Mouse (Mus musculus) intestine, embryonic 14.5 days (tissue): ENCODE measurements around the gene Srxn1. TPM values are rescaled to one million over a fixed set of nuclear protein-coding genes. Genes with fewer than 3 reads are reported as not detected.

Experiments
- ATAC-seq: fragments of 200-750 bp; cut with Nextera tagmentation; replicated peaks from 2 replicates; pipeline ENCODE4 v1.8.0; 2017; ENCODE audit warnings: low read depth, moderate number of reproducible peaks, moderate TSS enrichment, moderate library complexity; ENCODE audit not compliant: low FRiP score, low TSS enrichment
- DNase-seq: peaks from one replicate; pipeline ENCODE4 v3.0.0-alpha.2; 2018; ENCODE audit warnings: low spot score
- H3K27ac ChIP-seq: fragments of 300-500 bp; sonication (generic); 2 replicates; pipeline ENCODE4 v1.5.1; 2014; ENCODE audit warnings: low read depth, mild to moderate bottlenecking, control low read depth
- H3K27me3 ChIP-seq: fragments of 300-500 bp; sonication (generic); replicated peaks from 2 replicates; pipeline ENCODE4 v1.6.1; 2014; ENCODE audit warnings: low read length, control low read depth; ENCODE audit not compliant: control insufficient read depth, insufficient read depth
- H3K36me3 ChIP-seq: fragments of 300-500 bp; sonication (generic); 2 replicates; pipeline ENCODE4 v1.6.1; 2014; ENCODE audit warnings: low read length, control low read depth; ENCODE audit not compliant: control insufficient read depth, insufficient read depth
- H3K4me1 ChIP-seq: fragments of 300-500 bp; sonication (generic); replicated peaks from 2 replicates; pipeline ENCODE4 v1.6.1; 2014; ENCODE audit warnings: low read length, control low read depth, mixed read lengths; ENCODE audit not compliant: control insufficient read depth, insufficient read depth
- H3K4me2 ChIP-seq: fragments of 300-500 bp; sonication (generic); 2 replicates; pipeline ENCODE4 v1.6.1; 2014; ENCODE audit warnings: low read length
- H3K4me3 ChIP-seq: fragments of 300-500 bp; sonication (generic); 2 replicates; pipeline ENCODE4 v1.5.1; 2014; ENCODE audit warnings: low read depth, low read length, control low read depth, mixed read lengths
- H3K9ac ChIP-seq: fragments of 300-500 bp; sonication (generic); 2 replicates; pipeline ENCODE4 v1.6.1; 2014; ENCODE audit warnings: mild to moderate bottlenecking, low read length
- H3K9me3 ChIP-seq: fragments of 300-500 bp; sonication (generic); 2 replicates; pipeline ENCODE4 v1.6.1; 2016; ENCODE audit warnings: low read length, control low read depth; ENCODE audit not compliant: control insufficient read depth
- WGBS: fragments of 180-500 bp; shearing (Covaris S2); extraction: QIAGEN DNeasy Blood & Tissue Kit; methylation state at CpG from one replicate; pipeline ENCODE4 v1.1.7; 2014; 5-methylcytosine and 5-hydroxymethylcytosine counted together
- polyA plus RNA-seq: library from polyadenylated mRNA; unstranded; fragments of >200 nt; fragmentation: Nextera tagmentation; extraction: Ambion mirVana; gene quantifications from 2 replicates; pipeline ENCODE4 v1.2.1, GENCODE M21; 2014

The Srxn1 gene
- polyA plus RNA-seq, 1 experiment from 2014 or later: 12.4 TPM

- Histone ChIP-seq H3K9me3 (no peaks in the 10 kb centered on the region), H3K36me3 (no peaks in the 10 kb centered on the region), H3K4me2 (no peak overlapping the region), H3K4me3 (no peak overlapping the region), H3K4me1 (no peaks in the 10 kb centered on the region; the same call in 1 of the 2 replicates), H3K27me3 (peaks cover 52% of the 10 kb centered on the region), H3K27ac (no peak overlapping the region), H3K9ac (no peak overlapping the region)
- 77% methylated on average over 6 of the region's 6 CpGs for WGBS
- DNase-seq: no peak
- ATAC-seq: no peak
Measured at GRCm38 (mm10) chr2:152085414-152085813, 19.9 kb upstream of the Srxn1 start.

- Histone ChIP-seq H3K4me2 (no peak overlapping the region), H3K27ac (no peak overlapping the region), H3K9ac (no peak overlapping the region), H3K9me3 (no peaks in the 10 kb centered on the region), H3K4me3 (no peak overlapping the region), H3K27me3 (peaks cover 53% of the 10 kb centered on the region), H3K36me3 (no peaks in the 10 kb centered on the region), H3K4me1 (no peaks in the 10 kb centered on the region)
- WGBS: 69% methylated on average over 6 of the region's 6 CpGs
- DNase-seq: no peak
- ATAC-seq: no peak
Measured at GRCm38 (mm10) chr2:152086451-152086850, 18.9 kb upstream of the Srxn1 start.

- no peak overlapping the region for H3K4me3 ChIP-seq
- no peaks in the 10 kb centered on the region for H3K4me1 ChIP-seq
- H3K36me3 ChIP-seq: no peaks in the 10 kb centered on the region
- peaks cover 57% of the 10 kb centered on the region for H3K27me3 ChIP-seq
- WGBS: 91% methylated on average over 5 of the region's 5 CpGs
- no peak for ATAC-seq
- H3K27ac ChIP-seq: no peak overlapping the region
- H3K9me3 ChIP-seq: no peaks in the 10 kb centered on the region
- H3K9ac ChIP-seq: no peak overlapping the region
- H3K4me2 ChIP-seq: no peak overlapping the region
- no peak for DNase-seq
Measured at GRCm38 (mm10) chr2:152087111-152087510, 18.2 kb upstream of the Srxn1 start.

- no peaks in the 10 kb centered on the region for H3K36me3 ChIP-seq
- no peaks in the 10 kb centered on the region for H3K9me3 ChIP-seq
- H3K9ac ChIP-seq: no peak overlapping the region
- no peak overlapping the region for H3K4me3 ChIP-seq
- no peak overlapping the region for H3K27ac ChIP-seq
- no peaks in the 10 kb centered on the region; the same call in 1 of the 2 replicates for H3K4me1 ChIP-seq
- H3K27me3 ChIP-seq: peaks cover 57% of the 10 kb centered on the region
- ATAC-seq (no peak), DNase-seq (no peak)
- no peak overlapping the region for H3K4me2 ChIP-seq
- WGBS: 8% methylated on average over 4 of the region's 4 CpGs
Measured at GRCm38 (mm10) chr2:152089078-152089477, 16.2 kb upstream of the Srxn1 start.

DNA sequence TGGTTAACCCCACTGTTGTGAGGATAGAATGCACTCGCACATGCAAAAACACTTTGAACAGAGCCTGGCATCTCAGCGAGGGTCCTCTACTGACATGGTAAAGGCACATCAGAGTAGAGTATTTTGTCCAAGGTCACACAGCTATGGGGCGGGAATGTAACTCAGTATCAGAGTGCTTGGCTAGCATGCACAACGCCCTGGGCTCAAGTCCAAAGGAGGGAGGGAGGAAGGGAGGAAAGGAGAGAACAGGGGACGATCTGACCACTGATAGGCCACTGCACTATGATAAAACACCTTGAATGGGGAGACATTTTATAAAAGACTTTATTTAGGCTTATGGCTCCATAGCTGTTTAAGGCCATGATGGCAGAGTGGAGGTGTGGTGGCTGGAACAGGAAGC, 15.7 kb upstream of the Srxn1 start:
- H3K27ac ChIP-seq: no peak overlapping the region
- no peak for DNase-seq
- H3K9me3 ChIP-seq: no peaks in the 10 kb centered on the region
- ATAC-seq: no peak
- no peaks in the 10 kb centered on the region; the same call in 1 of the 2 replicates for H3K4me1 ChIP-seq
- H3K4me2 ChIP-seq: no peak overlapping the region
- no peak overlapping the region for H3K9ac ChIP-seq
- H3K4me3 ChIP-seq: no peak overlapping the region
- 85% methylated on average over 5 of the region's 5 CpGs for whole genome bisulfite sequencing
- no peaks in the 10 kb centered on the region for H3K36me3 ChIP-seq
- H3K27me3 ChIP-seq: peaks cover 58% of the 10 kb centered on the region

DNA sequence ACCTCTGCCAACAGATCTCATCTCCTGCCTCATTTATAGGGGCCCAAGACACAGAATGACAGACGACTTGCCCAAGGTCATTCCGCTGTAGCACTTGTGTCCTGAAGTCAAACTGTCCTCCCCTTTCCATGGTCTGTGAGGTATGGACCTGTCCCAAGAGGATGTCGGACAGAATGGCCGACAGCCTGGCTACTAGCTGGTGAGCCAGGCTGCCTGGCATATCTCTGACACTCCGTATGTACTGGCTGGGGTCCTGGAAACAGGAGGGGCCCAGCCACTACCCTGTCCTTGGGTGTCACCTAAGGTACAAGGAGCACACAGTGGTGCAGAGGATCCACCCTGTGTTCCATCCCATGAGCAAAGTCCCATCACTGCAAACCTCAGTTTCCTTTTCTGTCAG, 14.8 kb upstream of the Srxn1 start:
- H3K4me1 ChIP-seq: peaks cover 4% of the 10 kb centered on the region; the same call in 1 of the 2 replicates
- no peak overlapping the region for H3K4me3 ChIP-seq
- 84% methylated on average over 5 of the region's 5 CpGs for WGBS
- H3K27ac ChIP-seq: no peak overlapping the region
- H3K9me3 ChIP-seq: no peaks in the 10 kb centered on the region
- peaks cover 61% of the 10 kb centered on the region for H3K27me3 ChIP-seq
- no peak overlapping the region for H3K4me2 ChIP-seq
- no peak for ATAC-seq
- no peak for DNase-seq
- H3K9ac ChIP-seq: no peak overlapping the region
- no peaks in the 10 kb centered on the region for H3K36me3 ChIP-seq

DNA sequence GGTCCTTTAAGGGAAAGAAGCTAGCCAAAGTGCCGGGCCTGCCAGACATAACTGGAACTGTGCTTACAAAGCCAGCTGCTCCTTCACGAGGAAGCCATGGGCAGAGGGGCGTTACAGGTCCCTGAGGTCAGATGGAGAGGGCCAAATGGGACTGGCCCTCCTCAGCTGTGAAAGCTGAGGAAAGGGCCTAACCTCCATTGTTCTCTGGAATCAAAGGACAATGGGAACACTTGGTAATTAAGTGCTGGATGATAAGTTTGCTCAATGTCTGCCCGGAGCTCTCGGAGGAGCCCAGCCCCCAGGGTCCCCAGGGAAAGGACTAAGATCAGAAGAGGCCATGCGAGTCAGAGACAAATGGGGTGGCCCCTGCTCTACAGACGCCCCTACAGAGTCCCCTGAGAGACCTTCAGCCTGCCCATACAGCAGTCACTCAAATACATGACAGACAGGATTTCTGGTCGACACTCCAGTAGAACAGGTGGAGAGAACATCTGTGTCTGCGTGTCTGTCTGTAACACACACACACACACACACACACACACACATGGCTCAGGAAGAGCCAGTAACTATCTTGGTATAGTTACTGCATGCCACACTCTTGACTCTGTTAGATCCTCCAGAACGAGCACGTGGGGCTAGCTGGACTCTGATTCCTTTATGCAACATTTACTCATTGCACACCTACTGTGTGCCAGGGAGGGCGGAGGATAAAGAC, 13.8 kb upstream of the Srxn1 start:
- Histone ChIP-seq H3K36me3 (no peaks in the 10 kb centered on the region), H3K4me1 (peaks cover 4% of the 10 kb centered on the region; the same call in 1 of the 2 replicates), H3K4me3 (no peak overlapping the region), H3K27me3 (peaks cover 70% of the 10 kb centered on the region), H3K4me2 (no peak overlapping the region), H3K27ac (no peak overlapping the region), H3K9me3 (no peaks in the 10 kb centered on the region), H3K9ac (no peak overlapping the region)
- DNase-seq: no peak
- WGBS: 32% methylated on average over 12 of the region's 12 CpGs
- ATAC-seq: no peak

GRCm38 (mm10) chr2:152092927-152093326, 12.4 kb upstream of the Srxn1 start:
- ATAC-seq (no peak), DNase-seq (no peak)
- Histone ChIP-seq H3K27ac (no peak overlapping the region), H3K4me3 (peak overlapping the region; percentile 37), H3K27me3 (peaks cover 73% of the 10 kb centered on the region), H3K9me3 (no peaks in the 10 kb centered on the region), H3K9ac (no peak overlapping the region), H3K4me1 (peaks cover 4% of the 10 kb centered on the region; the same call in 1 of the 2 replicates), H3K4me2 (peak overlapping the region; percentile 62), H3K36me3 (no peaks in the 10 kb centered on the region)
- 6% methylated on average over 44 of the region's 45 CpGs for WGBS

- no peak overlapping the region for H3K27ac ChIP-seq
- DNase-seq (peak; percentile 71), ATAC-seq (peak; percentile 30; the same call in 1 of the 2 replicates)
- WGBS: 4% methylated on average over 53 of the region's 60 CpGs
- H3K4me2 ChIP-seq: peak overlapping the region; percentile 62
- no peaks in the 10 kb centered on the region for H3K9me3 ChIP-seq
- peak overlapping the region; percentile 37 for H3K4me3 ChIP-seq
- H3K27me3 ChIP-seq: peaks cover 73% of the 10 kb centered on the region
- peaks cover 4% of the 10 kb centered on the region; the same call in 1 of the 2 replicates for H3K4me1 ChIP-seq
- H3K9ac ChIP-seq: no peak overlapping the region
- H3K36me3 ChIP-seq: no peaks in the 10 kb centered on the region
Measured at GRCm38 (mm10) chr2:152093356-152093792, 11.9 kb upstream of the Srxn1 start.
